17 mouse cellular contexts compared by ENCODE assay signal in the genomic region with DNA sequence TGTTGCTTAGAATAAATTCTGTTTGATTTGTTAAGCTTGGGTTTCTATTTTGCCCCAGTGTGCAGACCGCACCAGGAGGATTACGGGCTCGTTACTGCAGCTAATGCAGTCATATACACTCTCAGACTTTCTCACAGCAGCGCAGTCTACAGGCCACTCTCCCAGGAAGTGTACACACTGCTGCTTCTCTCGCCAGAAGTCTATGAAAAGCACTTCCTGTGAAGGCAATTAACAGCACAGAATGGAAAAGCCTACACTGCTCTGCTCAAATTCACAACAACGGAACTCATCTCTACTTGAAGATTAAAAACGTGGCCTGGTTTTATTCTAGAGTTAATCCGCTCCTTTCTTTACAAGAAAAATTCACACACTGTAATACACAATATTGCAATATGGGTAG.
"Had no signal": no experiment of that assay in that cellular context is flagged by ENCODE, and none has a peak within 500 bp of the region (broad histone marks: within the 10 kb centered on the region; RNA-seq: fewer than 3 reads in every experiment).

No protein-coding gene starts in this region.

- H3K9ac ChIP-seq: neural tube, embryonic 12.5 days; neural tube, embryonic 13.5 days; neural tube, embryonic 15.5 days; stomach, embryonic 15.5 days had no signal

- H3K27me3 ChIP-seq: neural tube, embryonic 12.5 days; neural tube, embryonic 13.5 days; neural tube, embryonic 15.5 days; stomach, embryonic 15.5 days had no signal

- H3K9me3 ChIP-seq: neural tube, embryonic 12.5 days; neural tube, embryonic 13.5 days; neural tube, embryonic 15.5 days; stomach, embryonic 15.5 days had no signal

- H3K27ac ChIP-seq: neural tube, embryonic 12.5 days; neural tube, embryonic 13.5 days; neural tube, embryonic 15.5 days; stomach, embryonic 15.5 days; stomach, postnatal 0 days had no signal

- H3K4me3 ChIP-seq: neural tube, embryonic 12.5 days; neural tube, embryonic 13.5 days; neural tube, embryonic 15.5 days; stomach, embryonic 15.5 days had no signal

- DNase-seq: retina, postnatal 1 day; right cerebral cortex, adult 18-20 months; right cerebral cortex, postnatal 14 days; right cerebral cortex, postnatal 25 days; right cerebral cortex, postnatal 4 days; spleen, adult 18-20 months; thymus, adult 18-20 months; thymus, adult 2 months; thymus, postnatal 14 days; thymus, postnatal 25 days; thymus, postnatal 36 days; thymus, postnatal 4 days had no signal

- H3K4me2 ChIP-seq: neural tube, embryonic 12.5 days; neural tube, embryonic 13.5 days; neural tube, embryonic 15.5 days; stomach, embryonic 15.5 days had no signal

- H3K36me3 ChIP-seq: stomach, embryonic 15.5 days had no signal

- H3K4me1 ChIP-seq: neural tube, embryonic 12.5 days; neural tube, embryonic 13.5 days; stomach, embryonic 15.5 days had no signal
